Mouse (Mus musculus) thymus, postnatal 25 days (tissue): ENCODE data around the gene Otor.

ENCODE experiments used
- DNase-seq: peaks from one replicate; pipeline ENCODE4 v3.0.0; 2022

Gene Otor

DNA sequence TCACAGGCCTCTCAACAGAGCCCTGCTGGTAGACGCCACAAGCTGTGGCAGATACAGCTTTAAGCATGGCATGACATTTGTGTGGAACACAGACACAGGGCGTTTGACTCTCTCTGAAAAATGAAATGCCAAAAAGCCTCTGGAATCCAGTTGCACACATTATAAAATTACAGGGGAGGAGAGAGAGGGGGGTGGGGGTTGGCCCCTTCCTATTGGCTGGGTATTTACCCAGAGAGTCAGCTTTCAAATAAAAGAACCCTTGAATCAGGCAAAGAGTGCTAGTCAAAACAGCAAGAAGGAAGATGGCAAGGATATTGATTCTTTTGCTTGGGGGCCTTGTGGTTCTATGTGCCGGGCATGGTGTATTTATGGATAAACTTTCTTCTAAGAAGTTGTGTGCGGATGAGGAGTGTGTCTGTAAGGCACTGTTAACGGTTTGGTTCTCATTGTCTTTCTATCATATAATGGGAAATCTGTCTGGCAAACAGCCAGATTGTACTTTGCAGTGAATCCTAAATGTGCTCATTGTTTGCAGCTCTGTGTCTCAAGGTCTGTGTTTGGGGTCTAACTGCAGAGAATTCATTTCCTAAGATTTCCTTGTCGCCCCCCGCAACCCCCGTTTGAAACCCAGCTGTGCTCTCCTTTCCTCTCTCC is at the start of gene Otor:
Gene Otor (plus strand): TSS at position 276 of the 654 bp plus-strand sequence.
- no peak for DNase-seq

DNA sequence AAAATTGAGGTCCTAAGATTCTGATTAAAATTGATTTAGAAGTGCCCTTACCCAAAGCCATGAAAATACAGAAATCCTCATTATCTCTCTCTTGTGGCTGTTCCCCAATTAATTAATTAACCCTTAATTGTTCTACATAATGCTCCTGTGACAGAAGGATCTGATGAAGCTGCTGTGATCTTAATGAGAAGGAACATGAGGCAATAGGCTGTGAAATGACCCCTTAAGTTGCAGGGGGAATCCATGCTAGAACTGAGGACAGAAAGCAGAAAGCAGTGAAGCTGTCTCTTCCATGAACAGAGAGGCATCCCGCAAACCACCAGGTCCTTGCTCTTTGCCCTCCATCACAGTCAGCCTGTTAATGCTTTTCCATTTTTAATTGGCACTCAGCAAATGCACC is 47.0 kb upstream of the Otor start:
- DNase-seq, result no peak

DNA sequence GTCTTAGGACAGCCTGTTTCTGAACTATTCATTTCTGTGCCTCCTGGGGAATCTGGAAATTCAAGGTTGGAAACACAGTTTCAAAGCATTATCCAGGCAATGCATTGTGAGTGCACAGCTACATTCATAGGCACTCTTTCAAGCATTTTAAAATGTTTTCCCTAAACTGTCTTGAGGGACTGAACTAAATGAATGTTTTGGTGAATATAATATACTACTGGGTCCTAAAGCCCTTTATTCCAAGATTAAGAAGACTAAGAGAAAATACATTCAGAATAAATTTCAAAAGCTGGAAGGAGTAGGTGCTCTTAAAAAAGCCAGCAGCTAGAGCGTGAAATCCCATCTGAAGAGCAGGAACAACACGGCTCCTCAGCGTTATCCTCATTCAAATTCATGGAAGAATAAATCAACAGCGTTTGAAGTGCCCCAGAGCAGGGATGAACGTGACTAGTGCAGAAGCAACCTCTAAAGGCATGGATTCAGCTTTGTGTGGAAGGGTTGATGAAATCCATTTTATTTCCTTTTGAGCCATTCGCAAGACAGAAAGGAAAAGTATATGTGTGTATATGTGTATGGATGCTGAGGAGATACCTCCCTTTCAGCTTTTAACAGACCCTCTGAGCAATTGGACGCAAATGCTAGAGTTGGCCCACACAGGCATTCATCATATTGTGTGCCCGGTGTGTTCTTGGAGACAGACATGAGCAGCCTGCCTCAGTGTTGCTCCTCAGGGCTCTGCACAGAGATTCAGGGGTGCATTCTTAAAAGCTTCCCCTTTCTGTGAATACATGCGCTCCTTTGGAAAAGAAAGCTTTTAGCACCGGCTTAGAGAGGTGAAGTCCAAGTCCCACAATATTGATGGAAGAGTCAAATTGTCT is 45.7 kb upstream of the Otor start:
- DNase-seq, result no peak

DNA sequence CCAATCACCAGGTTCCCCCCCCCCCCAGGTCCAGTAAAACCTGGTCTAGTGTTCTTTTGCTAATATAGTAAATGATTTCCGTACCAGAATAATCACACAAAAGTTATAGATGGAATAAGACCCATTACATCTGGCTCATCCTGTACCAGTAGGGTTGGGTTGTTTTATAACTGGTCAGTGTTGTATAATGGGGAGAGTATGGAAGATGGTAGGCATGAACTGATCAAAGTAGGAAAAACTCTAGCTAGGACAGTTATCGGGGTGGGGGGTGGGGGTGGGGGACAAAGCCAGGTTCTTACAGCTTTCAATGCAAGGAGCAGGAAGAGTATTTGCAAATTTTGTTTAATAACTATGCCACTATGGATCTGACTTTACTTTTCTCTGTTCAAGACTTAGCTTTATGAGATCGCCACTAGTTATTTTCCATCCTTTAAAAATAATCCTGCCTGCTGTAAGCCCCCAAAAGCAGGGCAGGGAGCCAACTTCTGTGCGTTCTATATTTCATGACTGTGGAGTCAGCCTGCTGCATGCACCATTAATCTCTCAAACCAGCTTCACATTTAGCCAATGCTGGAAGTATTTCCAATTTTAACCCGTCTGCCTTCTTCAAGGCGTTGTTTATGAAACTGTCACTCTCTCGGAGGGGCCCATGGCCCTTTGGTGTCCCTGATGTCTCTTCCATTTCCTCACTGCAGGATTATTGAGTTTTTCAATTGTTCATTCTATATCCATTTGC is 43.8 kb upstream of the Otor start:
- DNase-seq, result no peak

DNA sequence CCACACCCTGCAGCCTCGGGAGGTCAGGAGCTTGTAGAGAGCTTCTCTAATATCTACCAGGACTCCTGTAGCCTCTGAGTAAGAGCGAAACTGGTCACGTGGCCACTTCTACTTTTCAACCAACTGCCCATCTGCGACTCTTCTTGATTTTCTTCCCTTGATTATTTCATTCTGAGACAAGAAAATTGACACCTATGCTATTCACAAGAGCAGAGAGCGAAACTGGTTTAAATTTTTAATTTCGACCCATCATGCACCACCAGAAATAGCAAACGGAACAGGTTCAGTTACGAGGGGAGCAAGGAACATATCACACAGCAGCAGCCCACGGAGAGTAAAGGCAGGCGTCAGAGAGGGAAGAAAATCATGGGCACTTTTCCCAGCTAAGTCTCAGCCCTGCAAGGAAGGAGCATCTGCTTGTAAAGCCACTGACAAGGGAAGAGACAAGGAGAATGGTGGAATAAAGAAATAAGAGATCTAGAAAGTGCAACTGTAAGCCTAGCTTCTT is 43.1 kb upstream of the Otor start:
- DNase-seq, result no peak

DNA sequence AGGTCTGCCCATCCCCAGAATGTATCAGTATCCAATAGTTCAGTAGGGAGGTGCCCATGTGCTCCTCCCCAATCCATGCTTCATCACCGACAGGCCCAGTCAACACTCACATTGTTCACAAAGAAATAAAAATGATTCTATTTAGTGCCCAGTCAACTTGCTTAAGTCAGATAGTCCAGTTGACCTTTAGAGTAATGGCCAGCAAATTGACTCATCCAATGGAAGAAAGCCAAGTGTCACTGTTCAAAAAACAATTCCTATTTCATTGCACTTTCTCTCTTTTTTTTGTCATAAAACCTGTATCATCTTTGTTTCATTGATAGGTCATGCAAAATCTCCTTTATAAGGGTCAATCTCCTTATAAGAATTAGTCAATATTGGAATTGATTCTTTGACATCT is 36.7 kb upstream of the Otor start:
- DNase-seq, result no peak

DNA sequence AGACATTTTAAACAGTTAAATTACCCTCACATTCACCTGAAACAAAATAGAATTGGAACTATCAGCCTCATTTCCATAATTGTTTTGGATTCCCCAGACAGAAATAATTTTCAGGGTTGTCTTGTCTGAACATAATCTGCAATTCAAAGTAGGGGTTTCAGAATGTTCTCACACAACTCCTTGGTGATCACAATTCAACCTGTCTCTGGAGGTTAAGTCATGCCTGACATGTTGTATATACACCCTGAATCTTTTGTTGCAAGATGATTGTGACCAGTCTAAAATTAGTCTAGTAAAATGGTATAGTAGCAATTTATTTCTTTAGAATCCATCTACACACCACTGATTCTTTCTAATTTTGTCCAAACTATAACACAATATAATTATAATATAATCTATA is 23.0 kb upstream of the Otor start:
- no peak for DNase-seq

DNA sequence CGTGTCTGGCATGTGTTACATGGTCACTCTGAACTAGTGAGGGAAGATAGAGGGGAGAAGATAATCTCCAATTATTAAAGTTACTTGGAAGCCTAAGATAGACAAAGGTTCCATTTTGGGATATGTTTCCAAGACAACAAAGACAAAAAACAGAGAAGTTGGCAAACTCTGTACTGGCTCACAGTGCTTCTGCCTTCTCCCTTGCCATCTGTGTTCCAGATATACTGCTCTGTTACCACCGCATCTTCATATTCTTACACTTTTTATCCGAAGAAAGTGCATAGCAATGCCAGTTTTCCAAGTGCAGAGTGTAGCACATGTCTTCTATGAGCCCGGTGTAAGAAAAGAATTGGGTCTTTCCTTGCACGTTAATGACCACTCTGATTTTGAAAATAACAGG is 21.5 kb upstream of the Otor start:
- no peak for DNase-seq

DNA sequence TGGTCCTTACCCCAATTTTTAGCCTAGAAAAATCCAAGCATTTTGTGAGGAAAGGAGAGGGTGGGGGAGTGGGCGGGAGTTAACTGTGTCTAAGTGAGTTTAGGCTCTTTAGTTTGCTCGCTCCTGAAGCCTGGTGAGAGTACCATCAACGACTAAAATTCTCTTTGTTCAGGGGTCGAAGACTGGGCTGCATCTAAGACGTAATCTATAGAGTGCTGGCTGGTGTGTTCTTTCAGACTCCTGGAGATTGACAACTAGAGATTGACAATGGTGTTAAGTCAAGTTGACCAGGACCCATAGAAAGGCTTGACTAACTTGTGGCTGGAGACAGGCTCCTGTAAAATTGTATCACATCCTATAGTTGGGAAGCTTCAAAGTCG is 15.9 kb upstream of the Otor start:
- no peak for DNase-seq

DNA sequence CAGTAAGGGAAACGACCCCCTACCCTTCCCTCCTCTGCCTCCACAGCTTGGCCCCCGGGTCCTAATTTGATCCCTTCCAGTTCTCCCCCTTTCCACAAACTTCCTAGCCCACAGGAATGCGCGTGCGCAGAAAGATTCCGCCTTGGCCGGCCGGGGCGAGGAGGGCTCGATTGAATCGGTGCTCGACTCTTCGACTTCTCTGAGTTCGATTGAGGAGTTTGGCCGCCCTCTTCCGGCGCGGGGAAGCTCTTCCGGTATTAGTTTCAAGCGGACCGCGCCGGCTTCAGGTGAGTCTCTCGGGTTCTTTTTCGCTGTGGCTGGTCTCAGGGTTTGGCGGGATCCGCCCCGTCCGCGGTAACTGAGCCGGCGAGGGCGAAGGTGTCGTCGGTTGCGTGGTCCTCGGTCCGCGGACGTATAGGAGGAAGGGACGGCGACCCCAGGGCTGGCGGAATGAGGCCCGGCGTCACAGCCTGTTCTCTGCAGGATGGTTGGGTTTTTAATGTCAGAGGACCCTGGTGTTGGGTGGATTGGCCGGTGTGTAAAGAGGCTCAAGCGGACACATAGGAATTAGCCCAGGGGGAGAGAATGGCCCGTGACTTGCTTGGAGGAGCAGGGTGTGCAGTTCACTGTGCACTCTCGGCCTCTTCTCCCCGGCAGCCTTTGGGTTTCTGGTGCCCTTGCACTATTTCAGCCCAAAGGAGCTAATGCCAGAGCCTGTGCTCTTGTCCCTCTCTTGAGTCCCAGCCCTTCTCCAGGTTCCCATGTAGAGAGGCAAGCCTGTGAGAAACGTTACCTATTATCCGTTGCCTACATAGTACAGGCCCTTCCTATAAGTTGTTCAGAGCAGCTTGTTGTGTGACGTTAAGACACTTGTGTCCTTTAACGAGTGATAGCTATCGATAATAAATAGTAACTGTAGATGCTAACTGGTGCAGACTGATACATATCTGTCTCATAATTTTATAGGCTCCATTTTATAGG is 15.2 kb upstream of the Otor start, which contains the start of gene Snrpb2:
Gene Snrpb2 (plus strand): TSS at position 228 of the 981 bp plus-strand sequence.
- DNase-seq, result peak; percentile 81

DNA sequence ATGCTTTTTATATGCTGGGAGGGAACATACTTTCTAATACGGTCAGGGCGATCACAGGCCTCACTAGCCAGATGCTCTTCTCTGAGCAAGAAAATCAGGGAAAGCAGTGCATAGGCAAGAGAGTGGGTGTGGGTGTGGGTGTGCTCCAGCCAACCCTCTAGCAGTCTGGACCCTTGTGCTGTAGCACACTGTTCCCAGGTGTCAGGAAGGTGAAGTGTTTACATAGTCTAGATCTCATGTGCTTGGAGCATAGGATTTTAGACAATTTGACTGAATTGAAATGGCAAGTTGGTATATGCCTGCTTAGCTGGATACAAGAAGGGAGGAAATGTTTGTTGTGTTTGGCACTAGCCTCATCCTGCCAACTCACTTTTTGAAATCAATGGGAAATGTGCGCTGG is 12.4 kb upstream of the Otor start:
- DNase-seq, result no peak

DNA sequence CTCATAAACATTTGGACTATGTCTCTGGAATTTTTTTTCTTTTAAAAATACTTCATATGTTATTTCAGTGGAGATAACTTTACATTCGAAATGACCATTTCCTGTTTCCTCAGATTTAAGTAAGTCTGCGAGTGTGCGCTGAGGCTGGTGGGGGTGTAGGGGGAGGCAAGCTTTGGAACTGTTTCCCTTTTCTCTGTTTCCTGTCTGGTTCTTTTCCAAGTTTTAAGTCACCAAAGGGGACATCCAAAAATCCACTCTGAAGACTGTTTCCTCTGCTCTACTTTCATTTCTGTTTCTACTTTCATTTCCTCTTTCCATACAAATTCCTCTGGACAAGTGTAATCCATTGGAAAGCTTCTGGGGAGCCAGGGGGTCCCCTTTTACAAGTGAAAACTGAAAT is 3.4 kb downstream of the Otor start:
- no peak for DNase-seq

DNA sequence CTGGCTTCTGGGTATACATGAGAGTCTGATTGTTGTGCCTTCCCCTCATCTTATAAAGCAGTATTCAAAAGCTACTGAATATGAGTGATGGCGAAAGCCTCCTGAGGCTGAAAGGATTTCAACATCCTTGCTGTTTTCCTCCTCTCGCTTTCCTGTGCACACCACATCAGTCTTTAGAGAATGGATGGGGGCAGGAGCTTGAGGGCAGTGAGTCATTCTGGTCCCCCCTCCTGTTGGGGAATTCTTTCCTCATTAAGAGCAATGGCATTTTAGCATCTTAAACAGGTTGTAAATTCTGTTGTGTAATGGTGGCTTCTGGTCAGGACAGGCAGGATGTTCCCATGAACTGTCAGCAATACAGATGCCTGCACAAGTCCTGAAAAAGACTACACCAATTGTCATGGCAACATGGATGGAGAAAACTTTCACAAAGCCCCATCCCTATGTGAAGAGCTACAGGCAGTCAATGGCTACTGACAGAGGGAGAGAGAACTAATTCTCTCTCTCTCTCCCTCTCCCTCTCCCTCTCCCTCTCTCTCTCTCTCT is 6.7 kb downstream of the Otor start:
- DNase-seq, result no peak

DNA sequence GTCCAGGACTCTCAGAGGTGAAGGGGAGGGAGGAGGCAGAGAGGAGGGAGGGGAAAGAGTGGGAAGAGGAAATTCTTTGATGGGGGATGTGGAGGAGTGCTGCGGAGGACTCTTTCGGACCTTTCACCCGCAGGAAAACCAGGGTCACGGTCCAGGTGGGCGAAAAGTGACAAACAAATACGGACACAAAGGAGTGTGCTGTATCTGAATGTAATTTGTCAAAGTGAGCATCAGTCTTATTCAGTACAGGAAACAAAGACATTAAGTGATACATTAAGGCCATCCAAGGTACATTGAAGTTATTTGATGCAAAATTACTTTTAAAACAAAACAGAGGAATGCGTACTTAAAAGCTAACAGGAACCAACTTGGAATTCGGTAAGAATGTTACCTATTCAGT is 11.6 kb downstream of the Otor start:
- DNase-seq, result no peak

DNA sequence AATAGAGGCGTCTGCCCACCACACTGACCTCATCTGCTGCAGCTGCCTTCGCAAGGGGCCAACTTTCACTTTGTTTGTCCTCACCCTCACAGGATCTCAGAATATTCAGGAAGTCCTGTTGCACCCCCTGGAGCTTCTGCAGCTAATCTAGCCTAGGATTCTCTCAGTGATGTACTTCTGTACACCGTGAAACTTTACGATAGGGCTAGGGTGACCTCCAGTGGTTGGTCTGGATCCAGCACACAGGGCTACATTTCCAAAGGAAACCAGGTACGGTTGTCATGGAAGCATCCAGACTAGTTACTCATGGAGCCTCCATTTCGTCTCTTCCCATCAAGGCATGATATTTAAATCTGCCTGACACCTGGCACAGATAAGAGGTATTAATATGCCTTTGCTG is 15.5 kb downstream of the Otor start:
- DNase-seq, result no peak

DNA sequence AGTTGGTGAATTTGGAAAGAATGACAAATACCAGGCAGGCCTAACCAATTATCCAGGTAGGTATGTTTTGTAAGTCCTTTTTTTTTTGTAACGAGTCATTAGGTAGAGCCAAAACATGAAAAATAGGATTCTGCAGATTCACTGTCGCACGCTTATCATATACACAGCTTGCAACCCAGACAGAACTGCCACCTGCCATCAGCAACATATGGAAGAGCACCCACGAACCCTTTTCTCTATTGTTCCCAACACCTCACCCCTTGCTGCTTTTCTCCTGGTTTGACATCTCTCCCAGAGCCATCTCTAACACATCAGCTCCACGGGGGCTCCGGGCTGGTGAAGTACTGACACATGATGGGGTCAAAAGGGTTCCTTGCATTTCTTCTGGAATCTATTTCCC is 16.5 kb downstream of the Otor start:
- no peak for DNase-seq

DNA sequence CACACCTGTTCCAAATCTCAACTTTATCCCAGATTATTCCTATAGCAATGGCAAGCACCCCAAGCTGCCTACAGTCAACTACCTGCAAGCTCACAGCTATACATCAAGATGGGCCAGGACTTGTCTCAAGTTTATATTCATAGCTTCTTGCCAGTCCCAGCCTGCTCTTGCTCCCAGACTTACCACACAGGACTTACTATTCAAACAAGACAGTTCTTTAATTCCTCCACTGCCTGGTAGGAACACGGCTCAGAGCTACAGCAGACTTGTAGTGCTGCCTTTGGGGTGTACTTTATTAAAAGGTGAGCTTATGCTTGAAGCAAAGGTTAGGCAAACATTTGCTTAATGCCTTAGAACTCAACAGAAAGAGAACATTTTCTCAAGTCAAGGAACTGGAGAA is 18.9 kb downstream of the Otor start:
- DNase-seq, result no peak

DNA sequence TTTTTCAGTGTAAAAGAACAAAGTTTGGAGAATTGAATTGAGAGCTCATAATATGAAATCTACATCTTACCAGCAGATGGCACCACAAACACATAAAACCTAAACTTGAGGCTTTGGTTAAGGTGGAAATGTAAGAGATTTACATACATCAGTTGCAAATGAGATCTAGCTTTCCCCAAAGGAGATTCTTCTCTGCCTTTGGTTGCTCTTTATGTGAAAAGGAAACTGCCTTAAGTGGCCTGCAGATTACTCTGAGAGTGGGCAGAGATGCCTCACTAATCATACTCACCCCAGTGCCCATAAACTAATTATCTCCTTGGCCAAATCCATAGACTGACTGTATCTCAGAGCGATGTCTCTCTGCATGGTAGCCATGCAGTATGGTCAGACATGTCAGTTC is 35.6 kb downstream of the Otor start:
- no peak for DNase-seq

DNA sequence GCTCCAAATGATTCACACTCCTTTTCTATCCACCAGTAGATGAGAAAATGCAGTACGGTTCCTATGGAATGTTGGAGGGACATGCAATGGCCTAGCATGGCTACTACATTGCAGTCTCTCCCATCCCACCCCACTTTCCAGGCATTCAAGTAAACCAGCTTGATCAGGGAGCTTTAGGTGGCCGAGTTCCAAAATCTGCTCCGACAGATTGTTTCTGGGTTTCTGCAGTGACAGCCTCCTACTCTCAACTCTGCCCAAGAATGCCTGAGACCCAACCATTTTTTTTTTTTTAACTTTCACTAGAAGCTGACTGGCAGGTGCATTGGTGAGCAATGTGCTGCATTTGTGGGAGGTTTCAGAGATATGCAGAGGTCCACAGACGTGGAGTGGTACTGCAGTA is 36.4 kb downstream of the Otor start:
- DNase-seq, result no peak

DNA sequence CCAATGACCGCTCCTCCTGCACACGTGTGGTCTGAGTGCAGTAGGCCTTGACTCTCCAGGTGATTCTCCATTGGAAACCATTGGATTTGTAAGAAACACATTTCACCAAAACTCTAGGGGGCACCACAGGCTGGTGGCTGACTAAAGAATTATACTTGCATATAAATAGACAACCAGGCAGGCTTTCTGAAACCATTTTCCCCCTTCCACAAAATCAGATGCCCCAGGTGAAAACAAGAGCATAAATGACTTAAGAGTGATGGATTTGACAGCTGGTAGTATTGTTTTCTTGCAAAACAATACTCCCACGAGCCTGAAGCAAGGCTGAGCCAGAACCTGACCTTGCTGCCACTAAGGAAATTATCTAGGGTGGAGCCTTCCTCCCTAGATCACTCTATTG is 39.2 kb downstream of the Otor start:
- no peak for DNase-seq

DNA sequence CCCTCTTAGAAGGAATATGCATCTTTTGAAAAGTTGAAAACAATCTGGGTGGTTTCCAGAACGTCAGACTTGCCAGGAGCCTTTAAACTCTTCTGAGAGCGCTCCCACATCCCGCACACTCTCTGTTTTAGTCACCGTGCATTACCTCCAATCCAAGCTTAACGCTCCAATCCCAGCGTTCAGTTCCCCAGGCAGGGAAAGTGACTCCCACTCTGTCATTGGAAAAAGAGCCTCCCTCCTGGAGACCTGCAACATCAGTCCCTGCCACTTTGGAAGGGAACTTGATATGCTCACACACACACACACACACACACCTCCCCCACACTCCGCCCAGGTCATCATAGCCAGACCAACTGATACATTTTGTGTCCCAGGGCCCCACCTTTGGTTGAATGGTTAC is 39.9 kb downstream of the Otor start:
- no peak for DNase-seq

DNA sequence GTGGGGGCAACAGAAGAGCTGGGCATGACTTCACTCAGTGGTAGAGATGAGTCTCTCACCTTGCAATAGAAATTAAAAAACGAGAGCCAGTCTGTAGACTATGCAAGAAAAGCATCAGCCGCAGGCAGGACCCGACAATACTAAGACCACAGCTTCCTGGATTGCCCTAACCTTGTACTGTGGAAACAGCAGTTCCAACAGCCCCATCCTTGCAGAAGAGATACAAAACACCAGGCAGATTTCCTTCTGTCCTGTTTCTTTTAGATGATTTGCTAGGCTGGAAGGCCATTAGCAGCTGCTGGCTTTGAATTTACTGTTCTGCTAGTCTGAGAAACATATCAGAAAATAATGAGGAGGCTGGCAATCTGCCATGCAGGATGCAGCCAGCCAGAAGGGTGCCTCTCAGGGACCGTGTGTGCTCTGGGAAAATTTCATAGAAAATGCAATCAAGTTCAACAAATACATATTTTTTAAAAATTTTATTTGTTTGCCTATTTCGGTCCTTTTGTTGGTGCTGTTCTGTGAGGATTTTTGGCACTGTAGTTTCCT is 52.9 kb downstream of the Otor start:
- DNase-seq, result no peak
